Mouse (Mus musculus): ENCODE measurements around the gene Ceacam9. TPM values are rescaled to one million over a fixed set of nuclear protein-coding genes. Genes with fewer than 3 reads are reported as not detected.
"Not testable (repeated sequence)": the region's sequence is repeated elsewhere in the genome, so short reads cannot be mapped to it uniquely, and the experiment has no call there.

The Ceacam9 gene
- not detected in 2 replicates for polyA plus RNA-seq (2014; fragmentation: Nextera tagmentation; extraction: Ambion mirVana)

DNA sequence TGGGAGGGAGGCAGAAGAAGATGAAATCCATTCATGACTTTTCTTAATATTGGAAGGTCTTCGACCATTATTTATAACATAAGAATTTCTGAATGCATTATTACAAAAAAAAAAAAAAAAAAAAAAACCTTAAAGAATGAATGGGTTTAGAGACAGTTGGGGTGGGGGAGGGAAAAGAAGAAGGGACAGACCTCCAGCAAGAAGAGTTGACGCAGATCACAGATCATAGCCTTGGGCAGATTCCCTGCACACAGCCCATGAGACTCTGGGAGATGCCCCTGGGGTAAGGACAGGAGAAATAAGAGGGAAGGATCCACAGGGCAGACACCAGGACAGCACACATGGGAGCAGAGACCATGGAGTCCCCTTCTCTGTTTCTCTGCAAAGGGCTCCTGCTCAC, at the start of gene Ceacam9:
Ceacam9 (plus strand) TSS at position 301 of the 400 bp plus-strand sequence.
- H3K27ac ChIP-seq (ENCODE audit: low read length) = no peak within 1 kb of the TSS
- no peaks in the 10 kb centered on the region for H3K27me3 ChIP-seq (ENCODE audit: control insufficient read depth, insufficient read depth, low read length)
- no peak within 1 kb of the TSS for H3K4me2 ChIP-seq (replicated peaks; ENCODE audit: low read depth, low read length)
- H3K9me3 ChIP-seq (ENCODE audit: control insufficient read depth, low read depth, low read length) = no peaks in the 10 kb centered on the region
- no peak within 1 kb of the TSS for H3K4me3 ChIP-seq (ENCODE audit: low read depth, low read length)
- ATAC-seq (ENCODE audit: insufficient number of reproducible peaks, insufficient read depth, low FRiP score, low read depth) = no peak
- H3K9ac ChIP-seq (replicated peaks; ENCODE audit: low read depth, low read length) = no peak within 1 kb of the TSS
- H3K36me3 ChIP-seq (ENCODE audit: control insufficient read depth, insufficient read depth, low read length) = no peaks in the 10 kb centered on the region
- H3K4me1 ChIP-seq (ENCODE audit: control insufficient read depth, insufficient read depth, low read length) = no peaks in the 10 kb centered on the region
- WGBS = 88% methylated on average over 2 of the region's 2 CpGs

GRCm38 (mm10) chr7:16673823-16674222, 47.9 kb upstream of the Ceacam9 start:
- no peak for ATAC-seq (ENCODE audit: insufficient number of reproducible peaks, insufficient read depth, low FRiP score, low read depth)
- Histone ChIP-seq H3K9ac (replicated peaks; ENCODE audit: low read depth, low read length) (no peak overlapping the region), H3K27me3 (ENCODE audit: control insufficient read depth, insufficient read depth, low read length) (no peaks in the 10 kb centered on the region), H3K4me3 (ENCODE audit: low read depth, low read length) (no peak overlapping the region), H3K4me1 (ENCODE audit: control insufficient read depth, insufficient read depth, low read length) (no peaks in the 10 kb centered on the region), H3K4me2 (replicated peaks; ENCODE audit: low read depth, low read length) (no peak overlapping the region), H3K27ac (ENCODE audit: low read length) (no peak overlapping the region), H3K36me3 (ENCODE audit: control insufficient read depth, insufficient read depth, low read length) (no peaks in the 10 kb centered on the region), H3K9me3 (ENCODE audit: control insufficient read depth, low read depth, low read length) (no peaks in the 10 kb centered on the region)
- WGBS = 57% methylated on average over 1 of the region's 1 CpGs

DNA sequence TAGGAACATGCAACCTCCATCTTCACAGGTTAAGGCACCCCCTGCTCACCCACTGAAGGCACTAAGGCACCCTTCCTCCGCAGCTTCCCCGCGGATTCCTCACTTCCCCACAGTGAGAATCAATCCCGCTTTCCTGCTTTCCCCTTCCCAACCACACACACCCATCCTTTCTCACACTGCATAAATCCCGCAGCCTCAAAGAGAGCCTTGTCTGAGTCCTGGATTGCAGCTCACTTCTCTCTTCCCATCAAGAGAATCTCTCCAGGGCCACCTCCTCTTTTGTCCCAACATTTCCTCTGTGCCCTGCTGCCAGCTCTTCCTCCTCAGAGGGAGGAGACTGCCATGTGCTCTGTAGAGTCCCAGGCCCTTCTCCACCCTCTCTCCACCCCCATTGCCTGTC, 47.0 kb upstream of the Ceacam9 start:
- H3K4me2 ChIP-seq (replicated peaks; ENCODE audit: low read depth, low read length); ATAC-seq (ENCODE audit: insufficient number of reproducible peaks, insufficient read depth, low FRiP score, low read depth); H3K4me1 ChIP-seq (ENCODE audit: control insufficient read depth, insufficient read depth, low read length); H3K27me3 ChIP-seq (ENCODE audit: control insufficient read depth, insufficient read depth, low read length); H3K27ac ChIP-seq (ENCODE audit: low read length); H3K36me3 ChIP-seq (ENCODE audit: control insufficient read depth, insufficient read depth, low read length); H3K9me3 ChIP-seq (ENCODE audit: control insufficient read depth, low read depth, low read length); H3K9ac ChIP-seq (replicated peaks; ENCODE audit: low read depth, low read length); H3K4me3 ChIP-seq (ENCODE audit: low read depth, low read length): not testable (repeated sequence)
- WGBS = 28% methylated on average over 4 of the region's 5 CpGs

- Histone ChIP-seq H3K4me3 (ENCODE audit: low read depth, low read length) (no peak within 1 kb of the TSS), H3K36me3 (ENCODE audit: control insufficient read depth, insufficient read depth, low read length) (no peaks in the 10 kb centered on the region), H3K4me1 (ENCODE audit: control insufficient read depth, insufficient read depth, low read length) (no peaks in the 10 kb centered on the region), H3K9me3 (ENCODE audit: control insufficient read depth, low read depth, low read length) (no peaks in the 10 kb centered on the region), H3K27me3 (ENCODE audit: control insufficient read depth, insufficient read depth, low read length) (no peaks in the 10 kb centered on the region), H3K27ac (ENCODE audit: low read length) (no peak within 1 kb of the TSS), H3K4me2 (replicated peaks; ENCODE audit: low read depth, low read length) (no peak within 1 kb of the TSS), H3K9ac (replicated peaks; ENCODE audit: low read depth, low read length) (no peak within 1 kb of the TSS)
- 38% methylated on average over 1 of the region's 1 CpGs for WGBS
- no peak for ATAC-seq (ENCODE audit: insufficient number of reproducible peaks, insufficient read depth, low FRiP score, low read depth)
Observed at GRCm38 (mm10) chr7:16675605-16676004, 46.1 kb upstream of the Ceacam9 start, which contains the start of gene Ceacam15. Ceacam15 (minus strand) TSS chr7:16675705.

GRCm38 (mm10) chr7:16680194-16680593, 41.5 kb upstream of the Ceacam9 start:
- not testable (repeated sequence) for ATAC-seq (ENCODE audit: insufficient number of reproducible peaks, insufficient read depth, low FRiP score, low read depth); H3K36me3 ChIP-seq (ENCODE audit: control insufficient read depth, insufficient read depth, low read length); H3K9ac ChIP-seq (replicated peaks; ENCODE audit: low read depth, low read length); H3K9me3 ChIP-seq (ENCODE audit: control insufficient read depth, low read depth, low read length); H3K4me3 ChIP-seq (ENCODE audit: low read depth, low read length); H3K4me2 ChIP-seq (replicated peaks; ENCODE audit: low read depth, low read length); H3K27me3 ChIP-seq (ENCODE audit: control insufficient read depth, insufficient read depth, low read length); H3K27ac ChIP-seq (ENCODE audit: low read length); H3K4me1 ChIP-seq (ENCODE audit: control insufficient read depth, insufficient read depth, low read length)
- WGBS = 43% methylated on average over 3 of the region's 3 CpGs

DNA sequence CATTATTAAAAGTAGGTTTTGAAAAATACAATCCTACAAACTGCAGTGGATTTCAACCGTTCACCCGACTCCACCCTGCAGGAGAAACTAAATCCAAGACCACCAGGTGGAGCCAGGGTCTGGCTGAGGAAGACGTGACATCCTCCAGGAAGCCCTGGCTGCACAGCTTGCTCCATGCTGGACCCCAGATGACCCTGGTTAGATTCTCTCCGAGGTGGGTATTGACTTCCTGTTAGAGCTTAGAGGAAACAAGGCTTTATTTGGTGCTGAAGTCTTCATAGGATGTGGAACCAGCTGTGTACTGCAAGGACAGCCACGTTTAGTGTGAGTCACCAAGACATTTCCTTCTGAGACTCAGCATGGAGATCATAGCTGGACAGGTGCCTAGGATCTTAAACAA, 32.5 kb upstream of the Ceacam9 start:
- Histone ChIP-seq H3K4me2 (replicated peaks; ENCODE audit: low read depth, low read length) (no peak overlapping the region), H3K4me3 (ENCODE audit: low read depth, low read length) (no peak overlapping the region)
- WGBS = 78% methylated on average over 5 of the region's 5 CpGs

DNA sequence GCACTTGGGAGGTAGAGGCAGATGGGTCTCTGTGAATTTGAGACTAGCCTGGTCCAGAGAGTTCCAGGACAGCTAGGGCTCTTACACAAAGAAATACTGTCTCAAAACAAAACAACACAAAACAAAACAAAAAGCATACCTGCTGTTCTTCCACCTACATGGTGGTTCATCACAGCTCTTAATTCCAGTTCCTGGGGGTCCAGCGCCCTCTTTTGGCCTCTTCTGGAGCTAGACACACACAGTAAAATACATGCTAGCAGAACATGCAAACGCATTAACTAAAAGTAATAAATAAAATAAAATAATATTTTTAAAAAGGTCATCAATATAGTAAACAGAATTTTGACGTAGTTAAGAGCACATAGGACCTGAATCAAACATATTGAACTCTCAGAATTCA, 26.7 kb upstream of the Ceacam9 start:
- no peak overlapping the region for H3K4me3 ChIP-seq (ENCODE audit: low read depth, low read length)
- no peaks in the 10 kb centered on the region for H3K9me3 ChIP-seq (ENCODE audit: control insufficient read depth, low read depth, low read length)
- H3K4me2 ChIP-seq (replicated peaks; ENCODE audit: low read depth, low read length) = no peak overlapping the region
- WGBS = 34% methylated on average over 3 of the region's 3 CpGs
- no peak overlapping the region for H3K27ac ChIP-seq (ENCODE audit: low read length)
- no peak for ATAC-seq (ENCODE audit: insufficient number of reproducible peaks, insufficient read depth, low FRiP score, low read depth)
- H3K36me3 ChIP-seq (ENCODE audit: control insufficient read depth, insufficient read depth, low read length) = no peaks in the 10 kb centered on the region
- H3K4me1 ChIP-seq (ENCODE audit: control insufficient read depth, insufficient read depth, low read length) = no peaks in the 10 kb centered on the region
- H3K27me3 ChIP-seq (ENCODE audit: control insufficient read depth, insufficient read depth, low read length) = no peaks in the 10 kb centered on the region
- H3K9ac ChIP-seq (replicated peaks; ENCODE audit: low read depth, low read length) = no peak overlapping the region

More for the DNA sequence above, 32.5 kb upstream of the Ceacam9 start:
- no peaks in the 10 kb centered on the region for H3K36me3 ChIP-seq (ENCODE audit: control insufficient read depth, insufficient read depth, low read length)
- no peak for ATAC-seq (ENCODE audit: insufficient number of reproducible peaks, insufficient read depth, low FRiP score, low read depth)
- no peak overlapping the region for H3K27ac ChIP-seq (ENCODE audit: low read length)
- H3K27me3 ChIP-seq (ENCODE audit: control insufficient read depth, insufficient read depth, low read length) = no peaks in the 10 kb centered on the region
- no peak overlapping the region for H3K9ac ChIP-seq (replicated peaks; ENCODE audit: low read depth, low read length)
- H3K4me1 ChIP-seq (ENCODE audit: control insufficient read depth, insufficient read depth, low read length) = no peaks in the 10 kb centered on the region
- H3K9me3 ChIP-seq (ENCODE audit: control insufficient read depth, low read depth, low read length) = no peaks in the 10 kb centered on the region

- no peak for ATAC-seq (ENCODE audit: insufficient number of reproducible peaks, insufficient read depth, low FRiP score, low read depth)
- Histone ChIP-seq H3K4me1 (ENCODE audit: control insufficient read depth, insufficient read depth, low read length) (no peaks in the 10 kb centered on the region), H3K4me3 (ENCODE audit: low read depth, low read length) (no peak overlapping the region), H3K9me3 (ENCODE audit: control insufficient read depth, low read depth, low read length) (no peaks in the 10 kb centered on the region), H3K36me3 (ENCODE audit: control insufficient read depth, insufficient read depth, low read length) (no peaks in the 10 kb centered on the region), H3K27me3 (ENCODE audit: control insufficient read depth, insufficient read depth, low read length) (no peaks in the 10 kb centered on the region), H3K9ac (replicated peaks; ENCODE audit: low read depth, low read length) (no peak overlapping the region), H3K4me2 (replicated peaks; ENCODE audit: low read depth, low read length) (no peak overlapping the region), H3K27ac (ENCODE audit: low read length) (no peak overlapping the region)
- 56% methylated on average over 2 of the region's 2 CpGs for WGBS
Observed at GRCm38 (mm10) chr7:16699042-16699441, 22.7 kb upstream of the Ceacam9 start.

DNA sequence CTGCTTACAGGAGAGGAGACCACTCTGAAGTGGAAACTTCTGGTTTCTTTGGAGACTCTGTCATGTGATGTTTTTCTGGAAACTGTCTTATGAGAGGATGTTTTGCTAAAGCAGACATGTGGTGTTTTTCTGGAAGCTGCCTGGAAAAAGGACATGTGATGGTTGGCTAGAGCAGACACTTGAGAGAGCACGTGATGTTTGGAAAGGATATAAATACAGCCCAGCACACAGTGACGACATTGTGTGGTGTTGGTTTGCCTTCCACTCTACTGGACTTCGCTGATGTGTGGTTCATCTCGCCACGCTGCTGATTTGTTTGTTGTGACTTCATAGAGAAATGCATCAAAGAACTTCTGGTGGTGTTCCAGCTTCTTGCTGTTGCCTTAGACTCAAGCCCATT, 21.1 kb upstream of the Ceacam9 start:
- H3K27me3 ChIP-seq (ENCODE audit: control insufficient read depth, insufficient read depth, low read length) = no peaks in the 10 kb centered on the region
- ATAC-seq (ENCODE audit: insufficient number of reproducible peaks, insufficient read depth, low FRiP score, low read depth) = no peak
- no peaks in the 10 kb centered on the region for H3K36me3 ChIP-seq (ENCODE audit: control insufficient read depth, insufficient read depth, low read length)
- 67% methylated on average over 5 of the region's 5 CpGs for WGBS
- H3K9ac ChIP-seq (replicated peaks; ENCODE audit: low read depth, low read length) = no peak overlapping the region
- H3K4me1 ChIP-seq (ENCODE audit: control insufficient read depth, insufficient read depth, low read length) = no peaks in the 10 kb centered on the region
- no peak overlapping the region for H3K4me3 ChIP-seq (ENCODE audit: low read depth, low read length)
- H3K9me3 ChIP-seq (ENCODE audit: control insufficient read depth, low read depth, low read length) = no peaks in the 10 kb centered on the region
- no peak overlapping the region for H3K27ac ChIP-seq (ENCODE audit: low read length)
- no peak overlapping the region for H3K4me2 ChIP-seq (replicated peaks; ENCODE audit: low read depth, low read length)

Data from stomach, embryonic 14.5 days (tissue).